Mouse (Mus musculus) lung, postnatal 14 days (tissue): Measurements from ENCODE around the gene Selenbp2.
A peak's percentile ranks its signal among the peaks of the same experiment; 100 is the strongest.
"Not testable (repeated sequence)": the region's sequence is repeated elsewhere in the genome, so short reads cannot be mapped to it uniquely, and the experiment has no call there.

Source experiments
- DNase-seq: peaks from one replicate; pipeline ENCODE4 v3.0.0; 2021

The Selenbp2 gene

DNA sequence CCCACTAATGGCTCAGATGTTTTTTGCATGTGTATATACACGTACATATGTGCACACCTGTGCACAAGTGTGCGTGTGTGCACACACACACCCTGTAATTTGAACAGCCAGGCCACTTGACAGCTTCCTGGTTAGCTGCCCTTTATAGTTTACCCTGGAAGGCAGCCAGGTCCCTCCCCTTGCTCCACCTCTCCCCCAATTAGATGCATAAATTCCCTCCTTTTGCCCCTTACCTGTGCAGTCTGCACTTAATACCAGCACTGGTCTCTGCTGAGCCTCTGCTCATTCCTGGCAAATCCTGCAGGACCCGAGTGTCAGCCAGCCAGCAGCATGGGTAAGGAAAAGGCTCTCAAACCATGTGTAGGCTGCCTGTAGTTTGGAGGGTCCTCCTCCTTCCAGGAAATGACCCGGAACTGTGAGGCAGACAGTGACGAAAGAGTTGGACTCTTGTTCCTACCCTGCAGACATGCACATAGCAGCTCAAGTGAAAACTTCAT is at the start of gene Selenbp2:
TSS of gene Selenbp2 (plus strand) at position 228 of the 497 bp plus-strand sequence.
- DNase-seq = no peak

DNA sequence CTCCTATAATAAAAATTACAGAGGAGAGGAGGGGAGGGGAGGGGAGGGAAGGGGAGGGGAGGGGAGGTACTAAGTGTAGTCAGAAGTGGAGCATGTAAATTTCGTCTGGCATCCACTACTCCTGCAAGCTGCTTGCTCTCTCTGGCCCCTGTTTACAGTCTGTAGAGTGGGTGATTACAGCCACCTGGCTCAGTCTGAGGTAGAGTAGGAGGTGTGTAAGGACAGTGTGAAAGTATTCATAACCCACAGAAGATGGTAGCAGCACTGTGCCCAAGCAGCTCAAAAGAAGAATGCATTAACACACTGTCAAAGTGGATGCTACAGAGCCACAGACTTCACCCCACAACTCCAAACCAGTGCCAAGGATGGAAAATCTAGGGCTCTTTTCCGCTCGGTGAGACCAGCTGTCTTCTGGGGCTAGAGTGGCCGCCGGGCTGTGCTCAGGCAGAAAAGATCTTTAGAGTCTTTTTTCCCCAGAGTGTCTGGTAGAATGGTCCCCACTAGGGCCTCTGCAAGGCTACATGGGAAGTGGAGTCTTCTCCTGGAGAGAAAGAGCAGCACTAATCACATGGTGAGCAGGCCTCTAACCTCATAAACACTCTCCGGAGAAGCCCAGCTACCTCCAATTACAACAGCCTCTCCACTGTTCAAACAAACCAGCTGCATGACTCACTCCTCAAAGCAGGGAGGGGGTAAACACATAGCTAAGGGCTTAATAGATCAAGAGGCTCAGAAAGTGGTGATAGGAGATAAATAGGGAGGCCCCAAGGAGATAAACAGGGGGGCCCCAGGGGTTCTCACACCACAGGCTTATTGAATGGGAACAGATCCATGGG is 44.4 kb upstream of the Selenbp2 start:
- peak; percentile 38 for DNase-seq

DNA sequence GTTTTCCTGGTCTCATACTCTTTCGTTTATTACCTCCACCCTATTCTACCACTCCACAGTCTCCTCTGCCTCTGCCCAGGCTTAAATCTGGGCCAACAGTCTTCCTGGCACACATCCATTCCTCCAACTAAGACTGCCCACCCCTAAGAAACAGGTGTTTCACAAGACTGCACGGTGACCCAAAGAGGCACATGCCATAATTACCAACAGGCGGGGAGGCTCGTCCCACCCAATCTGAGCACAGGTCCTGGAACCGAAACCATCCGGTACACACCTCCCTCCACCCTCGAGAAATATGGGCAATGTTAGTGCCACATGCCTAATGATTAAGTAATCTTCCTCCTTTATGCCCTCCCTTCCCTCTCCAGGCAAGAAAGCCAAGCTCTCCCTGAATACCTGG is 42.9 kb upstream of the Selenbp2 start:
- DNase-seq = peak; percentile 58

DNA sequence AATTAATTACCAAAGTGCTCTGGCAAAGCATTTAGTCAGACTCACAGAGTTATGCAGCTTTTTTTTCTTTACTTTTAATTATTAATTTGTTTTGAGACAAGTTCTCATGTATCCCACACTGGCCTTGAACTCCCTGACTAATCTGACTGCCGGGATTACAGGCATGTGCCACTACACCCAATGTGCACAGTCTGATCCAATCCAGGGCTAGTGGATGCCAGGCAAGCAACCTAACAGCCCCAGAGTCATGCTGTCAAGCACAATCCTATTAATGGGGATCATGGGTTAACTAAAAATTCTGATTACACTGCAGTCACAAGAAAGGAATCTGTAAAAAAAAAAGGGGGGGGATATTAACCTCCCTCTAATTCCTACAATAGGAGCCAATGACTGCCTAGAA is 39.4 kb upstream of the Selenbp2 start:
- not testable (repeated sequence) for DNase-seq

DNA sequence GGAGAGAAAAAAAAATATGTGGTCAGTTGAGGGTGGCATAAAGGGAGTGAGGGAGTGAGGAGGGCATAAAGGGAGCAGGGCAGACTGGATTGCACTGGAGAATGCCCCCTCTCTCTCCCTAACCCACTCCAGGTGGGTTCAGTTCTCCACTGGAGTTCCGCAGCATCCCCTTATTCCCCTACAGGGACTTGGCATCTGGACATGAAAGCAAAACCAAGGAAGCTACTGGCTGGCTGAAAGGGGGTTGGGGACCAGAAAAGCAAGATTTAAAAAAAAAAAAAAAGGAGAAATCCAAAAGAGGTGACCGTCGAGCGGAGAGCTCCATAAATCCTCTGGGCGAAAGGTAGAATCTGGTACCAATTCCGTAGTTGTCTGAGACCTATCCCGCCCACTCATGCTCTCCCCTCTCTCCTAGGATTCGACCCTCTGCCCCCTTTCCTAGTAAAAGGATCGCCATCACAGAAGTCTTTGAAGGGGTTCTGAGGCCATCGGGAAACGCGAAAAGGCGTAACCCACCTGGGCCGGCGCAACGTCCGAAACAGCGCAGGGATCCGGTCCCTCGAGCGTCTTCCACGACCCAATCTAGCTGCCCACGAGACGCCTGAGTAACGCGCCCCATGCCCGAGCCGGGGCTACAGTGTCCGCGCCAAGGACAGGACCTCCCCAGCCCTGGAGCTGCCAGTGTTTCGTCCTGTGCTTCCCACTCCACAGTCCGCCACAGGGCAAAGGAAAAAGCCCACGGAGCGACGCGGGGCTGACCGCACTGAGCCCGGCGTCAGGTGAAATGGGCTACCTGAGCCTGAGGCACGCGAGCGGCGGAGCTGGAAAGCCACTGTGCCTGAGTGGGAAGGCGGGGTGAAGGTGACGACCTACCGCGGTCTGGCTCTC is 35.3 kb upstream of the Selenbp2 start:
- DNase-seq = not testable (repeated sequence)

DNA sequence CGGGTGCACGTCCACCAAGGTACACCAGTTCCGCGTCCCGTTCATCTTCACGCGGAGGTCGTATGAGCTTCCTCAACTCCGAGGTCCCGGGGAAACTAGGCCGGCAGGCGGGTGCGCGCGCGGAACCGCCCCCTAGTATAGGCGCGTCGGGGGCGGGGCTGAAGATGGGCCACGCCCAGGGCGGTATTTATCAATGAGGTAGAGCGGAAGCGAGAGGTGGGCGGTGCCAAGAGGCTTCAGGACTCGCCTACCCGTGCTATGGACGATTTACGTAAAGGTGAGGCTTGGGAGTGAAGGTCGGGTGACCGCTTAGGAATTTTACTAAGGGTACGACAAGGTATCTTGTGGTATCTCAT is 34.6 kb upstream of the Selenbp2 start, which contains the start of gene Tuft1:
TSS of gene Tuft1 (minus strand) at position 133 of the 356 bp plus-strand sequence.
- peak; percentile 77 for DNase-seq

DNA sequence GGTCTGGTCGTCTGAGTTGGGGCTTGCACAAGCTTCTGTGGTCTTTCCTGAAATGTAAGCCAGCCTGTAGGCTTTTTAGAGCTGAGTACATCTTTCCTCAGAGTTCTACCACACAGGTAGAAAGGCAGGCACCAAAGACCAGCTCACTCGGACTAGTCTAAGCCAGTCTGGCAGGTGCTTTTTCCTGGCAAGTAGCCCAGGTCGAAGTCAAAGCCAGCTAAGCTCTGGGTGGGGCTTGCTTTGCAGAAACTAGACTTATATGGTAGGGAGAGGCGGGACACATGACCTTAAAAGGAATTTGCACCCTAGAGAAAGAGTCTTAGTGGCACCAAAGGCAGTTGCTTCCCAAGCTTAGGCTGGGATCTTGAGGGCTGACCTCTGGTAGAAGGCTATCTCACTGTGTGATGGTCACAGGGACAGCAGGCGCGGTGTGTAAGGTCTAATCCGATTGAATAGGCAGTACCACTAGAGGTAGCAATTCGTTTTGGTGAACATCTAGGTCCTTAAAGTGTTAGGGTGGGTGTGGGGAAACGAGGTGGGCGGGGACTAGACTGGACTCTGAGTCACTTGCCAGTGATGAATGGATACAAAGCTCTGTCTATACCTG is 34.1 kb upstream of the Selenbp2 start:
- DNase-seq = not testable (repeated sequence)

DNA sequence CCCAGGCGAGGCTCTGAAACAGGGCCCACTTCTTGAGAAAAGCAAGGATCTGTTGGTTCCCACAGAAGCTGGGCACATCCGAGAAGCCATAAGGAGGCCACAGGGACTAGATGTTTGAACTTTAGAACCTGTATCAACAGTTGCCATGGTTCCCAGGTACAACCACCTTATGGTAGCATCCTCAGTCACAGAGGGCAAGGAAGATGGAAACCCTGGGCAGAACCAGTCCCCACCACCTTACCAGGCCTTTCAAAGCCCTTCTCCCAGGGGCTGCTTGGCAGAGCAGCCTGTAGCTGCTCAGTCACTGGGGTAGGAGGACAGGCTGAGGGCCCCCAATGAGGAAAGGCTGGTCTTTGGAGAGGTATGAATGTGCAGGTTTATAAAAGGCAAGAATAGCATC is 32.5 kb upstream of the Selenbp2 start:
- not testable (repeated sequence) for DNase-seq

DNA sequence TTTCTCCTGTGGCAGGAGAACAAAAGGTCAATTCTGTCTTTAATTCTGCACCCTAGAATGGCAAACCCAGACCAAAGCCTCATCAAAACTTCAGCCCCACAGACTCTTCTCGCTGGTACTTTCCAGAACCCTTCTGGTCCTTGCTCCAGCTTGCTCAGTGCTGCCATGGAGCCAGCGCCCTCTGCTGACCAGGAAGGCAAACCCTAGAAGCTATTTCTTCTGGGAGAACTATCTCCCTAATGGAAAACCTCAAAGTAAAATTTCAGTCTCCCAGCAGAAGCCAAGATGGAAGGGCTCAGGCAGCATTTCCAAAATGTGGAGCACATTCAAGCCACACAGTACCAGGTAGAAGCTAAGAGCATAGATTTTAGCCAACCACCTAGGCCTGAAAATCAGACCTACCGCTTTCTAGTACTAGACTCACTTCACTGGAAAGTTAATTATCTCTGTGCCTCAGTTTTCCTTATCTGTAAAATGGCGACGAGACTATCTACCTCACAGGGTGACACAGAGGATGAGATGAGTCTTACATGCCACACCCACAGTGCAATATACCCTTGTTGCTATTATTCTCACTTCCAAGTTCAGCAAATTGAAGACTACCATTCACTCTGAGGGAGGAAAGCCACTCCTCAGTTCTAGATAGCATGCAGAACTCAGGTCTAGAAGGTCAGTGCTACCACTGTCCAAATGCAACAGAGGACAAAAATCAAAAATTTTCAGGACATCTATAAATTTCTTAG is 28.1 kb upstream of the Selenbp2 start:
- DNase-seq = not testable (repeated sequence)

DNA sequence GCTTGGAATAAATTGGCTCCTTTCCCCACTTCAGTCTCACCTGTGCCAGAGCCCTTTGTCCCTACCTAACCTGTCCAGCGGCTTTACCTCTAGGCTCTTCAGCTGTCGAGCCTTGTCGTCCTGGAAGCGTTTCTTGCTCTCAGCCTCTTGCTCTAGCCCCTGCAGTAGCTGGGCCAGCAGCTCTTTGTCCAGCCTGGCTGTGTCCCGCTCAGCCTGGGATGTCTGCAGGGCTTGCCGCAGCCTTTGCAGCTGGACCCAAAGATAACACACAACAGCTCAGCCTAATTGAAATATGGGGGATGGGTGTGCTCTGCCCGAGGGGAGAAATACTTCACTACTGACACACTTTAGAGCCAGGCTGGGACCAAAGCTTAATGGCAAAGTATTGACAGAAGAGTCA is 27.5 kb upstream of the Selenbp2 start:
- not testable (repeated sequence) for DNase-seq

DNA sequence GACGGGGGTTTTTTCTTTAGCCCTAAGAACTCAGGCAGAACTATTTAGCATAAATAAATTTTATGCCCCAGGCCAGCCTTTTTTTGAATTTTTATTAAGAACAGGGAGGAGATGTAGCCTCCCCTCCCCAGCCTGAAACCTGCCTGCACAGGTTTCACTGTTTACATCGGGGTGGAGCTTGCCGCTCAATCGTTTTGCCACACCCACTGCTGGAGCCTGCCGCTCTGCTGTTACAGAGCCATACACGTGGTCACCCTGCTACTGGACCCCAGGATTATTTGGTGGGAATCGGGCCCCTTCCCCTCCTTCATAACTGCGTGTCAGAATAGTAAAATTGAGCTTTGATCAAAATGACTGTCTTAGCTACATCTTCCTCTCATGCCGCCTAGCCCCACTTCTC is 18.3 kb upstream of the Selenbp2 start:
- not testable (repeated sequence) for DNase-seq

DNA sequence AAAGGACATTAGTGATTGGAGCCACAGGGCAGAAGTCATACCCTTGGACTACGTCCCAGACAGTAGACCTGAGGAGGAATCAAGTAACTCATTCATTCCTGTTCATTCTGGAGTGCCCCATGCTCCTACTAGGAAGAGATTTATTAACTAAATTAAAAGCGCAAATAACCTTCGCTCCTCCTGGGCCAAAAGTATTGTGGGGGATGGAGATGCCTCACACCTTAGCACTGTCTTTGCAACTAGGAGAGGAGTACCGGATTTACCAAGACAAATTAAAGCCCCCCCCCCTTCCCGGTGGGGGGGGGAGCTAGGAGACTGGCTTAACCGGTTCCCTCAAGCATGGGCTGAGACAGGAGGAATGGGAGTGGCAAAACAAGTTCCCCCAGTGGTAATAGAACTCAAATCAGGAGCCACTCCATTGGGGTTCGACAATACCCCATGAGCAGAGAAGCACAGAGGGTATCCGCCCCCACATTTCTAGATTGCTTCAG is 14.0 kb upstream of the Selenbp2 start:
- DNase-seq = peak; percentile 40

DNA sequence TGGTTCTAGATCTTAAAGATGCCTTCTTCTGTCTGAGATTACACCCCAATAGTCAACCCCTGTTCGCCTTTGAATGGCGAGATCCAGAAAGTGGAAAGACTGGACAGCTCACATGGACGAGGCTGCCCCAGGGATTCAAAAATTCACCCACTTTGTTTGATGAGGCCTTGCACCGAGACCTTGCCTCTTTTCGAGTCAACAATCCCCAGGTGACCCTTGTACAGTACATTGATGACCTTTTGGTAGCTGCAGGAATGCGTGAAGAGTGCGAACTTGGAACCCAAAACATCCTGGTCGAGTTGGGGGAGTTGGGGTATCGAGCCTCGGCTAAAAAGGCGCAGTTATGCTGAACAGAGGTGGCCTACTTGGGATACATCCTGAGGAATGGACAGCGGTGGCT is 13.3 kb upstream of the Selenbp2 start:
- DNase-seq = not testable (repeated sequence)

DNA sequence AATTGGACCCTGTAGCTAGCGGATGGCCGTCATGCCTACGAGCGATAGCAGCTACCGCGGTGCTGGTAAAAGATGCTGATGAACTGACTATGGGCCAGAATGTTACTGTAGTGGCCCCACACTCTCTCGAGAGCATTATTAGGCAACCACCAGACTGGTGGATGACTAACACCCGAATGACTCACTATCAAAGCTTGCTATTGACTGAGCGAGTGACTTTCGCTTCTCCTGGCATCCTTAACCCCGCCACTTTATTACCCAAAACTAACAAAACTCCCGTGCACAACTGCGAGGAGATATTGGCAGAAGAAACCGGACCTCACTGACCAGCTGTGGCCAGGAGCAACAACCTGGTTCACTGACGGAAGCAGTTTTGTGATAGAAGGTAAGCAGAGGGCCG is 12.6 kb upstream of the Selenbp2 start:
- DNase-seq = no peak

DNA sequence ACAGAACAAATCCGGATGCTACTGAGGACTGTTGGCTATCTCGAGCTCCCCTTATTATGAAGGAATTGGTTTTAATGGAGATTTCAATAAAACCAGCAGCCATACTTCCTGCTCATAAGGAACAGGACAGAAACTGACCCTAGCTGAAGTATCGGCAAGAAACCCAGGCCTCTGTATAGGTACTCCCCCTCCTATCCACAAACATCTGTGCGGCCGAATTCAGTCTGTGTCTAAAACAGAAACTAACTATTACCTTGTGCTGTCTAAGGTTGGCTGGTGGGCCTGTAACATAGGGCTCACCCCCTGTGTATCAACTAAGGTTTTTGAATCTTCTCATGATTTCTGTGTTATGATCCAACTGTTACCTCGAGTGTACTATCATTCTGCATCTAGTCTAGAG is 9.7 kb upstream of the Selenbp2 start:
- DNase-seq = no peak

DNA sequence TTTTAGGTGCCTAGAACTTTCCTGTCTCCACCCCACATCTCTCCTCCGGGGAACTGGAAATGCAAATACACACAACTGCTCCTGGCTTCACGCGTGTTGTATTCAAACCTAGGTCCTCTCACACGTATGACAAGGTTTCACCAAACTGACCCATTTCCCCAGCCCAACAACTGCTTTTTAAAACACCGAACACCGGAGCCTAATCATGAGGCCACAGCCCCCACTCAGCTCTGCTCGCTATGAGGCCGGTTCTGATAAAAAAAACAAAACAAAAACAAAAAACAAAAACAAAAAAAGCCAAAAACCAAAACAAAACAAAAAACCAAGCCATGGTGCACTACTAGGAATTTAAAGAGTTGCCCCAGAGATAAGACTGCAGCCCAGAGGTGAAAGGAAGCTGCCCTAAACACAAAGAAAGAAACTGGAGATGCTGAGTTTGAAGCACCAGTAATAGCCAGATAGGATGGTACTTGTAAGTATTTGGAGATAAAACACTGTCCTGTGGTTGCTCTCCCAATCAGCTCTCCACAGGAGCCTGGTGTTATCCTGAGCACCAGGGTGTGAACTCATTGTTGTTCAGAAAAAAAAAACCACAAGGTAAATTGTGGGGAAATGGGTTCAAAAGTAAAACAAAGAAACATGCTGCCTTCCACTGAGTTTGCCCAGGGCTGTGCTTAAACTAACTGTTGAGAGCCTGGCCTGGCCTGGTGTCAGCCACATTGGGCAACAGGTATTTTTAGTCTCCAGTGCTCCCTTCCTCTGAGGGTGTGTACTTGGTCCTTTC is 7.2 kb upstream of the Selenbp2 start:
- DNase-seq = not testable (repeated sequence)

DNA sequence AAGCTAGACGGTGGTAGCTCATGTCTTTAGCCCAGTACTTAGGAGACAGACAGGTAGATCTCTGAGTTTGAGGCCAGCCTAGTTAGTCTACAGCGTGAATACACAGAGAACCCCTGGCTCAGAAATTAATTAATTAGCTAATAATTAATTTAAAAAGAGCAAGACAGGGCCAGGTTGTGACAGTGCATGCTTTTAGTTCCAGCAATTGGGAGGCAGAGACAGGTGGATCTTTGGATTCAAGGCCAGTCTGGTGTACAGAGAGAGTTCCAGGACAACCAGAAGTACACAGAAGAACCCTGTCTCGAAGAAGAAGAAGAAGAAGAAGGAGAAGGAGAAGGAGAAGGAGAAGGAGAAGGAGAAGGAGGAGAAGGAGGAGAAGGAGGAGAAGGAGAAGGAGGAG is 4.7 kb upstream of the Selenbp2 start:
- DNase-seq = not testable (repeated sequence)

DNA sequence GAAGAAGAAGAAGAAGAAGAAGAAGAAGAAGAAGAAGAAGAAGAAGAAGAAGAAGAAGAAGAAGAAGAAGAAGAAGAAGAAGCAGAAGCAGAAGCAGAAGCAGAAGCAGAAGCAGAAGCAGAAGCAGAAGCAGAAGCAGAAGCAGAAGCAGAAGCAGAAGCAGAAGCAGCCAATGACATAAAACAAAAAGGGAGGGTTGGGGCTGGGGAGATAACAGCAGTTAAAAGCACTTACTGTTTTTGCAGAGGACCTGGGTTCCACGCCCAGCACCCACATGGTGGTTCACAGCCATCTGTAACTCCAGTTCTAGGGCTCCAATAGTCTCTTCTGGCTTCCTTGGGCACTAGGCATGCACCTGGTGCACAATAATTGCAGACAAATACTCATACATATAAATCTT is 4.2 kb upstream of the Selenbp2 start:
- DNase-seq = not testable (repeated sequence)

DNA sequence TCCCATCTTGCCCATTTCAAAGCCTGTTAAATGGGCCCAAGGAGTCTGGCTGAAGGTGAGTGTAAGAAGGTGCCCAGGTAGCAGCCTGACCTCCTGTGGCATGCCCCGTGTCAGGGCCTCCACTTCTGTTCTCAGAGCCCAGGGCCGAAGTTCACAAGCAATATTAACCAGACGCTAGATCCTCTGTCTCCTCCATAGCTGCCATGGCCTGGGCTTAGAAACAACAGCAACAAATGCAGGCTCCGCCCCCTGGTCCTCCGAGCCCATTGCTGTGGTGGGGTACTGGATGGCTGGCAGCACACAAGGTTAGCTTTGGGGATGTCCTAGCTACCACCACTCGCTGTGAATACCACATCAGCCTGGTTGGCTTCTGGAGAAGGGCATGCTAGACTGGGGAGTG is 3.2 kb upstream of the Selenbp2 start:
- DNase-seq = not testable (repeated sequence)

DNA sequence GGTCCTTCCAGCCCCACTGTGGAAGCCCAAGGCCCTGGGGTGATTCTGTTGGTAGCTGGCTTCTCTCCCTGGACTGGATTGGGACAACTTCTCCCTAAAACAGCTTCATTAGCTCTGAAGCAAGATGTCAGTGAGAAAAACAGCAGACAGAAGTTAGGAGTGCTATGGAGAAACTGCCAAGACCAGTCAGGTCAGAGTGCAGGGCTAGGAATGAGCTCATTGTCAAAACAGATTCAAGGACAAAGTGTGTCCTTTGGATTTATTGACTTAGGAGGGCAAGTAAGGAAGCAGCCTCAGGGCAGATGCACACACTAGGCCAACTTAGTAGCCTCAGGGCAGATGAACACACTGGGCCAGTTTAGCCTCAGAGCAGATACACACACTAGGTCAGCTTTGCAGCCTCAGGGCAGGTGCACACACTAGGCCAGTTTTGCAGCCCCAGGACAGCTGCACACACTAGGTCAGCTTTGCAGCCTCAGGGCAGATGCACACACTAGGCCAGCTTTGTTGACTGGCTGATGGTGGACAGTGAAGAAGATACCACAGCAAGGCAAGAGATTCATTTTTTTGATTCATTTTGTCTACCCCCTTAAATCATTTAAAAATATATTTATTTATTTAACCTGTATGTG is 2.6 kb upstream of the Selenbp2 start:
- no peak for DNase-seq

DNA sequence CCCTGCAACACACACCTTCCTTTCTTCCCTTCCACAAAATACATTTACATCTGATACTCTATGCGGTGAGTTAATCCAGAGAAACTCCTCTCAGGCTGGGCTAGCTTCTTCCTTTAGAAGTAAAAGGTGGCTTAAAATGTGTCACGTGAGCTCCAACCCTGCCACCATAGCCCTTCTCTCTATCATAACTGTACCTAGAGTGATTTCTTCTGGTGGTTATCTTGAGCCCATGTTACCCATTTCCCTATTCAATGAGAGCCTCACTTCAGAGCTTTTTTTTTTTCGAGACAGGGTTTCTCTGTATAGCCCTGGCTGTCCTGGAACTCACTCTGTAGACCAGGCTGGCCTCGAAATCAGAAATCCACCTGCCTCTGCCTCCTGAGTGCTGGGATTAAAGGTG is 1.7 kb upstream of the Selenbp2 start:
- DNase-seq = not testable (repeated sequence)
